Mouse (Mus musculus) bone marrow, adult 2 months (tissue): ENCODE results near the gene Coa7.

ENCODE experiments used
- CTCF ChIP-seq: fragments of 200-500 bp; IDR thresholded peaks from 2 replicates; pipeline ENCODE4 v1.5.1; 2011; ENCODE audit warnings: low read length, control low read depth; ENCODE audit not compliant: control insufficient read depth, insufficient read depth
- POLR2A ChIP-seq: fragments of 200-500 bp; IDR thresholded peaks from 2 replicates; pipeline ENCODE4 v1.6.1; 2011; ENCODE audit warnings: low read depth, mild to moderate bottlenecking, control low read depth, low read length, borderline replicate concordance; ENCODE audit not compliant: control insufficient read depth

GRCm38 (mm10) chr4:108364111-108364476 lies 36.2 kb downstream of the Coa7 start:
- TF ChIP-seq CTCF, result no peak
- no peak for TF ChIP-seq POLR2A
